Mouse (Mus musculus): ENCODE measurements at regions not wholly inside any gene's neighbourhood (a gene's known extent, or its start where the extent isn't known, plus 50 kb on each side); places are given as distances from the start of the nearest gene placed in this dataset.

- TF ChIP-seq CTCF (IDR thresholded peaks at IDR 0.05; ENCODE audit: control insufficient read depth, insufficient read depth, low read length), result no peak
- TF ChIP-seq POLR2A (IDR thresholded peaks at IDR 0.05; ENCODE audit: borderline replicate concordance, control insufficient read depth, low read depth, low read length), result no peak
Measured at GRCm38 (mm10) chr2:101508116-101508515, 116.4 kb upstream of the Rag2 start.

All from bone marrow, adult 2 months (tissue).